Mouse (Mus musculus) midbrain, embryonic 15.5 days (tissue): ENCODE measurements around the gene Srrm4. TPM values are rescaled to one million over a fixed set of nuclear protein-coding genes. Genes with fewer than 3 reads are reported as not detected.

ENCODE experiments used
- ATAC-seq: fragments of 200-750 bp; cut with Nextera tagmentation; replicated peaks from 2 replicates; pipeline ENCODE4 v1.8.0; 2017; ENCODE audit warnings: moderate TSS enrichment
- H3K27ac ChIP-seq: fragments of 300-500 bp; sonication (generic); 2 replicates; pipeline ENCODE4 v1.5.1; 2015; ENCODE audit warnings: mild to moderate bottlenecking, inconsistent platforms
- H3K27me3 ChIP-seq: fragments of 300-500 bp; sonication (generic); replicated peaks from 2 replicates; pipeline ENCODE4 v1.6.1; 2015; ENCODE audit warnings: inconsistent platforms
- H3K36me3 ChIP-seq: fragments of 300-500 bp; sonication (generic); replicated peaks from 2 replicates; pipeline ENCODE4 v1.6.1; 2015; ENCODE audit warnings: inconsistent platforms
- H3K4me1 ChIP-seq: fragments of 300-500 bp; sonication (generic); 2 replicates; pipeline ENCODE4 v1.6.1; 2015; ENCODE audit warnings: inconsistent platforms
- H3K4me2 ChIP-seq: fragments of 300-500 bp; sonication (generic); 2 replicates; pipeline ENCODE4 v1.6.1; 2015; ENCODE audit warnings: inconsistent platforms, mild to moderate bottlenecking, moderate library complexity
- H3K4me3 ChIP-seq: fragments of 300-500 bp; sonication (generic); 2 replicates; pipeline ENCODE4 v1.5.1; 2015; ENCODE audit warnings: mild to moderate bottlenecking, inconsistent platforms
- H3K9ac ChIP-seq: fragments of 300-500 bp; sonication (generic); 2 replicates; pipeline ENCODE4 v1.6.1; 2015; ENCODE audit warnings: mild to moderate bottlenecking, inconsistent platforms
- H3K9me3 ChIP-seq: fragments of 300-500 bp; sonication (generic); 2 replicates; pipeline ENCODE4 v1.6.1; 2016; ENCODE audit warnings: inconsistent platforms
- WGBS: fragments of 180-500 bp; shearing (Covaris S2); methylation state at CpG from one replicate; pipeline ENCODE4 v1.1.7; 2015; ENCODE audit warnings: mixed read lengths; 5-methylcytosine and 5-hydroxymethylcytosine counted together
- polyA plus RNA-seq: library from polyadenylated mRNA; unstranded; fragments of >200 nt; fragmentation: Nextera tagmentation; extraction: Ambion mirVana; gene quantifications from 2 replicates; pipeline ENCODE4 v1.2.1, GENCODE M21; 2015

The Srrm4 gene
- 19.3 and 20.0 TPM in 2 replicates for polyA plus RNA-seq

DNA sequence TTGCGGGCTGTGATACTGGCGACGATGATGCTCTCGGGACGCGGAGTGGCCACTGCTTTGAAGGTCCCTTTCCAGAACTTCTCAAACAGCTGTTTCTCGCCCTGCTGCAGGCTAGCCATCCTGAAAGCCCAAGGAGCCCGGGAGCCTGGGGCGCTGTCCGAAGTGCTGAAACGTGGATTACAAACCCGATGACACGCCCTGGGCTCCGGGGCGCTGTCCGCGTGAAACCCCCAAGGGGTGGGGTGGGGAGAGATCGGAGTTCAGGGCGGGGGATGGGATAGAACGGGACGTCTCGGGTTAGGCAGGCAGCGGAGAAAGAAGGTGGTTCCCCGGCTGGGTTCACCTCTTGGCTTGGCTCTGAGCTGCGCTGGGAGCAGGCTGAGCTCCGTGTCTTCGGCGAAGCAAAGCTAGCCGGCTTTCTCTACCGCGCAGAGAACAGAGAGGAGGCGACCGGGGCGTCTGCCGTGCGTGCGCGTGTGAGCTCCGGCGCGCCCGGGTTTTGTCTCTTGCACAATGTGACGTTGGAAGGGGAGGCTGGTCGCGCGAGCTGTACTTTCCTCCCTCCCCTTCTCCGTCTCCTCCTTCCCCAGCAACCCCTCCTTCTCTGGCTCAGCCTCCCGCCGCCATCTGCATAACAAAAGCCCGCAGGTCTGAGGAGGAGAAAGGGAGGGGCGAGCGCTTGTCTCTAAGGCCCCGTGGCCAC is at the start of gene Srrm4:
Gene Srrm4 (minus strand): TSS at position 472 of the 703 bp plus-strand sequence.
- H3K4me1 ChIP-seq: peaks cover 34% of the 10 kb centered on the region
- peak; percentile 90 for ATAC-seq
- no peaks in the 10 kb centered on the region for H3K27me3 ChIP-seq
- peak within 1 kb of the TSS; percentile 87 for H3K4me3 ChIP-seq
- H3K9me3 ChIP-seq: no peaks in the 10 kb centered on the region
- no peaks in the 10 kb centered on the region for H3K36me3 ChIP-seq
- peak within 1 kb of the TSS; percentile 79 for H3K9ac ChIP-seq
- H3K27ac ChIP-seq: peak within 1 kb of the TSS; percentile 95
- peak within 1 kb of the TSS; percentile 91 for H3K4me2 ChIP-seq
- 0% methylated on average over 53 of the region's 53 CpGs for WGBS

DNA sequence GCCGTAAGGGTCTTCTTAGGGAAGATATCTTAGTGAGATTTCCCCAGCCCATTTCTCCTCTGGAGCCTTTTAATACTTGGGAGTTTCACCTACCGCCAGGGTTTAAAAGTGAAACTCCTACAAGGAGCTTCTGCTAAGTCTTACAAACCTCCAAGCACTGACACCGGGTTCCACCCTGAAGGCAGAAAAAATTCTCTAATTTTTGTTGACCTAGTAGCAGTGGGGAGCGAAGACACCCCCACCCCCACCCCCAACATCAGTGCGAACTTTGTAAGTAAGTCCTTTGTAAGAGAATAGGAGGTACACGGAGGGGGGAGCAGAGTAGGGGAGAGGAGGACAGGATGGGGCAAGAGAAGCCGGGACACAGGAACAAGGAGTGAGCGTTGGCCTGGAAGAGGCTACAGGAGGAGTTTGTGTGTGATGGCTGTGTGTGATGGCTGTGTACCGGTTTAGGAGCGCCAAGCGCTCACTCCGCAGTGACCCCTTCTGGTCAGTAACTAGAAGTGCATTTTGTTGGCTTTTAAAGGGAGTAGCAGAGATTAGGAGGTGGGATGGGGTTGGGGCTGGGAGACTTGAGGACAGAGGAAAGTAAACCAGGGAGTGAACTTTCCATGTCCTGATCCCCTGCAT is 1.3 kb upstream of the Srrm4 start:
- H3K36me3 ChIP-seq: no peaks in the 10 kb centered on the region
- WGBS: under 1% methylated on average over 12 of the region's 12 CpGs
- no peaks in the 10 kb centered on the region for H3K27me3 ChIP-seq
- peak overlapping the region; percentile 87 for H3K4me3 ChIP-seq
- peak overlapping the region; percentile 95 for H3K27ac ChIP-seq
- no peaks in the 10 kb centered on the region for H3K9me3 ChIP-seq
- peaks cover 21% of the 10 kb centered on the region for H3K4me1 ChIP-seq
- H3K9ac ChIP-seq: 0 out of 2 replicates have a peak overlapping the region, but pooled peaks have one; percentile 79
- peak overlapping the region; percentile 91 for H3K4me2 ChIP-seq
- no peak; the same call in 1 of the 2 replicates for ATAC-seq

DNA sequence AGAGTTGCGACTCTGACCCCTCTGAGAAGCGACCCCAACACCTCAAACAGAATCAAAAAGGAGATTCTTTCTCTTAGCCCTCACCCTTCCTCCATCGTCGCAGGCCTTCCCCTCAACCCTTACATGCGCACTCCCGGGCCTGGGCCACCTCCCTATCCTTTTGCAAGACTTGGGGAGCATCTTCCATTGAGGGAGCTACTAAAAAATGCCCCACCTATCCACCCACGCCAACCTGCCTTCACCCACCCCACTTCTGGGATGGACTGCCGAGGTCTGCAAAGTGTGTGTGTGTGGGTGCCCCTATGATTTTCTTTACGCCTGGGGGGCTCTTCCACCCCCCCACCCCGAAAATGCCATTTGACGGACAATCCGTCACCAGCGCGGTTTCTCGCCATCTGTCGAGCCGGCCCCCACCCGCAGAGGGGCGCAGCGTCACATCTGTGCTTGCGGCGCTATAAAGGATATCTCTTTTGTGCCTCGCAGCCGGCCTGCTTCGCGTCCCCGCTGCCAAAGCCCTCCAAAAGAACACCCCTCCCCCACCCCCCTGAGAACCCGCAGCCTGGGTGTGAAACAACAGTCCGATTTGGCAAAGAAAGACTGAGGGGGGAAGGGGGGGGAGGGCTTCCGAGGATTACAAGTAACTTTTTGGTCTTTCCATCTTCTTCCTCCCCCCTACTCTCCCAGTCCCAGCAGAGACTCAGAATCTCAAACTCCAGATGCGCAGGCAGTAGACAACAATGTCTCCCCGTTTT is 608 bp upstream of the Srrm4 start:
- WGBS: under 1% methylated on average over 32 of the region's 32 CpGs
- H3K4me1 ChIP-seq: peaks cover 26% of the 10 kb centered on the region
- H3K9ac ChIP-seq: peak overlapping the region; percentile 79
- peak overlapping the region; percentile 91 for H3K4me2 ChIP-seq
- no peaks in the 10 kb centered on the region for H3K36me3 ChIP-seq
- H3K27me3 ChIP-seq: no peaks in the 10 kb centered on the region
- H3K4me3 ChIP-seq: peak overlapping the region; percentile 87
- no peaks in the 10 kb centered on the region for H3K9me3 ChIP-seq
- H3K27ac ChIP-seq: peak overlapping the region; percentile 95
- ATAC-seq: peak; percentile 61

DNA sequence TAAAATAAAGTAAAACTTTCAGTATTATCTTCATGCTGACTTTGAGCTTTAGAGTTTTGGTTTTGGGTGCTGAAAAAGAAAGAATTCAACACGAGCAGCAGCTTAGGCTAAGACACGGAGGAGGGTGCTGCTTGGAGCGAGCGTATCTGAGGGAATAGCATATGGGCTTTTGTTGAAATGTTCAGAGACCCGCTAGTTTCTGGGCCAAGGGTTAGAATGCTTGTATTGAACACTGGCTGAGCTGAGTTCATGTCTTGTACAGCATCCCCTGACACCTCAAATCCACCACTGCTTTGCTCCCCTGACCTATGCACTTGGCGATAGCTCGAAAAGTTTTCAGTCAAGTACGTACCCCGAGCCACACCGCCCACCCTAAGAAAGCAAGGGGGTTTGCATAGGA is 919 bp downstream of the Srrm4 start:
- Histone ChIP-seq H3K27me3 (no peaks in the 10 kb centered on the region), H3K27ac (peak overlapping the region; percentile 95), H3K36me3 (no peaks in the 10 kb centered on the region), H3K9ac (peak overlapping the region; percentile 79), H3K4me3 (peak overlapping the region; percentile 87), H3K9me3 (no peaks in the 10 kb centered on the region), H3K4me2 (peak overlapping the region; percentile 91), H3K4me1 (peaks cover 42% of the 10 kb centered on the region)
- WGBS: under 1% methylated on average over 10 of the region's 10 CpGs
- no peak for ATAC-seq

DNA sequence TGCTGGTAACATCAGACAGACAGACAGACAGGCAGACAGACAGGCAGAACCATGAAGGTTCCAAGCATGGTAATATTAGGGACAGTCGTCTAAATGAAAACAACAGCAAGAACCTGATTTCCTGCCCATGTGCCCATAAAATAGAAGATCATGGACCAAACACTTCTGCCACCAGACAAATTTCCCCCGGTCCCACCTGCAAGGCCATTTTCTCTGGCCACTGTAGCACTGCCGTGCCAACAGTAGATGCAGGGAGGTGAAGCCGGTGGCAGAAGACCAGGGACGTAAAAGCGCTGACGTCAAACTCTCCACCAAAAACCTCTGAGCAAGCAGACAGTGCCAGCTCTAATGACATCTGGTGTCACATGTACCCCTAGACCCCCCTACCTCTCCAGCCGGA is 2.0 kb downstream of the Srrm4 start:
- H3K9me3 ChIP-seq: no peaks in the 10 kb centered on the region
- no peaks in the 10 kb centered on the region for H3K36me3 ChIP-seq
- H3K4me1 ChIP-seq: peaks cover 52% of the 10 kb centered on the region
- no peak for ATAC-seq
- H3K9ac ChIP-seq: peak overlapping the region; percentile 79
- WGBS: 30% methylated on average over 8 of the region's 8 CpGs
- H3K27ac ChIP-seq: no peak overlapping the region
- no peaks in the 10 kb centered on the region for H3K27me3 ChIP-seq
- H3K4me2 ChIP-seq: peak overlapping the region; percentile 91
- peak overlapping the region; percentile 87 for H3K4me3 ChIP-seq

DNA sequence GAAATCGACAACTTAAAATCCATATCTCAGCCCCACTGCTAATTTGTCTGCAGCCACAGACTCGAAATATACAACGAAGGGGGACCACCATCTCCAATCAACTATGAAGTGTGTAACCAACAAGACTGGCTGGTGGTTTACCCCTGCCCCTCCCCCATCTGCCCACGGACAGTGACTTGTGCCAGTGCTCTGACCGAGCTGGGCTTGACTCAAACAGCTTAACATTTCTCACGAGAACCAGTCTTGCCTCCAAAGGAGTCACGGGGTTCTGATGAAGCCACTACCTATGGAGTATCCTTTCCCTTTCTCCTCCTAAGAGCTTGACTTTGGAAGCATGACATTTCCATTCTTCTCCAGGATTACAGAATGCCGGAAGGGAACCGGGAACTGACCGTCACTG is 2.8 kb downstream of the Srrm4 start:
- 24% methylated on average over 10 of the region's 10 CpGs for WGBS
- Histone ChIP-seq H3K36me3 (no peaks in the 10 kb centered on the region), H3K9ac (peak overlapping the region; percentile 79), H3K4me3 (peak overlapping the region; percentile 87), H3K4me1 (peaks cover 60% of the 10 kb centered on the region), H3K9me3 (no peaks in the 10 kb centered on the region), H3K27ac (peak overlapping the region; percentile 23; the same call in 1 of the 2 replicates), H3K4me2 (peak overlapping the region; percentile 91), H3K27me3 (no peaks in the 10 kb centered on the region)
- no peak for ATAC-seq

DNA sequence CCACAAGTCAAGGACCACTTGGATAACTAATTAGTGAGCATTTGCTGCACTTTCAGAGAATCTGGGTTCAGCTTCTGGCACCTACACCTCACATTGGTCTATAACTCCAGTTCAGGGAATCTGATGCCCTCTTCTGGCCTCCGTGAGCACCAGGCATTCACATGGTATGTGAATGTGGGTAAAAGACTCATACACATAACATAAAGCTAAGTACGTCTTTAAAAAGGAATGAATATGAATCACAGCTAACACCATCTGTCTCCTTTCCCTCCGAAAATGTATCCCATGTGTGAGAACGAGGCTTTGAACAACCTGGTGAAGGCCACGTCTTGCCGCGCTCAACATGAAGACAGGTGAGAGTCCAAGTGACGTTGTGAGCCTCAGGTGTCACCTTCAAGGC is 12.1 kb downstream of the Srrm4 start:
- no peak overlapping the region for H3K9ac ChIP-seq
- ATAC-seq: no peak
- H3K27ac ChIP-seq: no peak overlapping the region
- no peak overlapping the region for H3K4me3 ChIP-seq
- no peak overlapping the region for H3K4me2 ChIP-seq
- peaks cover 15% of the 10 kb centered on the region for H3K4me1 ChIP-seq
- no peaks in the 10 kb centered on the region for H3K9me3 ChIP-seq
- WGBS: 86% methylated on average over 8 of the region's 8 CpGs
- H3K27me3 ChIP-seq: no peaks in the 10 kb centered on the region
- H3K36me3 ChIP-seq: no peaks in the 10 kb centered on the region; the same call in 1 of the 2 replicates

DNA sequence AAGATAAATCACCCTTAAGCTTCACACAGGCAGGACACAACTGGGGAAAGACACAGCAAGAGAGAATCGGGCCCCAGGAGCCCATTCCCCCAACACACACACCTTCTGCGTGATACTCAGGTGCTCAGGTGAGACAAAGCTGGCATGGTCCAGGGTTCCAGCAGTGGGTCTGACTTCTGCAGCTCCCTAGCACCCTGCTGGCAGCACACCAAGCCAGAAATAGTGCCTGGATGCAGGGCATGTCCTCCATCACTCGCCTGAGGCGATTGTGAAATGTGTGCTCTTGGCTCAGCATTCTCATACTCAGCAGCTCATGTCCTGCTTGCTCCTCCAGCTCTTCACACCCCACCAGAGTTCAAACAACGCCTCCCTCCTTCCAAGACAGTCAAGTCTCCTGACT is 14.5 kb downstream of the Srrm4 start:
- Histone ChIP-seq H3K27ac (no peak overlapping the region), H3K4me1 (peaks cover 19% of the 10 kb centered on the region), H3K4me3 (no peak overlapping the region), H3K27me3 (no peaks in the 10 kb centered on the region), H3K9ac (no peak overlapping the region), H3K36me3 (no peaks in the 10 kb centered on the region; the same call in 1 of the 2 replicates), H3K4me2 (no peak overlapping the region), H3K9me3 (no peaks in the 10 kb centered on the region)
- 89% methylated on average over 5 of the region's 5 CpGs for WGBS
- no peak for ATAC-seq

DNA sequence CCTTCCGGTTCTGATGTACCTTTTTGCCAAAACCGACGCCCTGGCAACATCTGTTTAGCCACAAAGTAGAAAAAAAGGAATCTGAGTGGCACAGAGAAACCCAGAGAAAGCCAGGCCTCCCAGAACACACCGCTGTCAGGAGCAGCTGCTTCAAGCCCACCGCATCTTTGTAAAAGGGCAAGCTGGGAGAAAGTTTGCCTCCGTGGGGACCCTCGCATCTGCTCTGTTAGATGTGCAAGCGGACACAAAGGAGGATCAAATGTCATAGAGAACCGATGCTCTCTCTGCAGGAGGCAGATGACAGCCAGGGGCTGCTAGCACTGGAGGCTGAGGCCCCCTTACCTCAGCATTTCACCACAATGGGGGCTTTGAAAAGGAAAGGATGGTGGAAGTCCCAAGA is 18.3 kb downstream of the Srrm4 start:
- Histone ChIP-seq H3K4me1 (peaks cover 31% of the 10 kb centered on the region), H3K27ac (no peak overlapping the region), H3K4me2 (no peak overlapping the region), H3K9me3 (no peaks in the 10 kb centered on the region), H3K36me3 (no peaks in the 10 kb centered on the region; the same call in 1 of the 2 replicates), H3K27me3 (no peaks in the 10 kb centered on the region), H3K4me3 (no peak overlapping the region), H3K9ac (no peak overlapping the region)
- WGBS: 15% methylated on average over 9 of the region's 9 CpGs
- ATAC-seq: no peak

DNA sequence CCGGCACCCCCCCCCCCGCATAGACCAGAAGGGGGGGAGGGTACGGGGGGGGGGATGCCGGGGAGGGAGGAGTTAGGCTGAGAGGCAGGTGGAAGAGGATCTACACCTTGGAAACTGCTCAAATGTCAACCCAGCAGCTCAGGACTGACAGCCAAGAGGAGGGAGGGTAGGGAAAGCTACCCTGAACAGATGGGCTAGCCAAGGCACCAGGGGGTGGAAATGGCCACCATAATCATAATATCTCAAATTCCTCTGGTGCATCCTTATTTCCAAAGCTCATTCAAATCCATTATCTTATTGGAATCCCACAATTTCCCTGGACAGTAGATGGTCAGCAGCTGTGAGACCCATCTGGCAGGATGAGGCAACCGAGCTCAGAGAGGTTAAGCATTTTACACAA is 19.7 kb downstream of the Srrm4 start:
- no peak overlapping the region for H3K9ac ChIP-seq
- H3K36me3 ChIP-seq: no peaks in the 10 kb centered on the region
- H3K27me3 ChIP-seq: no peaks in the 10 kb centered on the region
- H3K4me3 ChIP-seq: no peak overlapping the region
- no peak for ATAC-seq
- H3K4me2 ChIP-seq: no peak overlapping the region
- H3K27ac ChIP-seq: no peak overlapping the region; the same call in 1 of the 2 replicates
- 41% methylated on average over 2 of the region's 5 CpGs for WGBS
- peaks cover 31% of the 10 kb centered on the region for H3K4me1 ChIP-seq
- H3K9me3 ChIP-seq: no peaks in the 10 kb centered on the region

DNA sequence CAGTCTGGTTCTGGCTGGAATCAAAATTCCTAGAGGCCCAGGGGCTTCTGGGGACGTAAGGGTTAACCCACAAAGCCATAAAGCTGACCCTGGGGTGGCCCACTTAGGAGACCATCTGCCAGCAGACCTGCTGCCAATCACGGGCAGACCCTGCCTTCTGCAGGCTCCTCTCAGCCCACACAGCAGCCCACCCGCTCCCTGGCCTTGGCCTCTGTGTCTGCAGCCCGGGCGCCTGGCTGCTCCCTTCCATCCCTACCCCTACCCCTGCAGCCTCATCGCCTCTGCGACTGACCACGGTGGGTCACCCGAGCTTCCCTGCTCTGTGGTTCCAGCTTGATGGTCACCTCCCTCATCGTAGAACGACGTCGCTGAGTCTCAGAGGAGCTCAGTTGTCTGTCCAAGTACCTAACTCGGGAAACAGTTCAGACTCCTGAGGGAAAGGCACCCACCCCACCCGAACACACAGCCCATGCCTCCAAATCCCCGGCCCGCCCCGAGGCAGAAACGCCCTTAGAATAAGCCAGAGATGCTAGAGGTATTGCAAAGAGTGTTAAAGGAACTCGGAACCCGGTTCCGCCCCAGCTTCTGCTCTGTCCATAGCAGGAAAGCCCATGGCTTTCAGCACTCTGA is 20.3 kb downstream of the Srrm4 start:
- Histone ChIP-seq H3K9ac (no peak overlapping the region), H3K27ac (peak overlapping the region; percentile 35; the same call in 1 of the 2 replicates), H3K27me3 (no peaks in the 10 kb centered on the region), H3K4me2 (no peak overlapping the region), H3K36me3 (no peaks in the 10 kb centered on the region), H3K4me1 (peaks cover 37% of the 10 kb centered on the region), H3K9me3 (no peaks in the 10 kb centered on the region), H3K4me3 (no peak overlapping the region)
- ATAC-seq: 0 out of 2 replicates have a peak, but pooled peaks have one; percentile 40
- 18% methylated on average over 22 of the region's 22 CpGs for WGBS

DNA sequence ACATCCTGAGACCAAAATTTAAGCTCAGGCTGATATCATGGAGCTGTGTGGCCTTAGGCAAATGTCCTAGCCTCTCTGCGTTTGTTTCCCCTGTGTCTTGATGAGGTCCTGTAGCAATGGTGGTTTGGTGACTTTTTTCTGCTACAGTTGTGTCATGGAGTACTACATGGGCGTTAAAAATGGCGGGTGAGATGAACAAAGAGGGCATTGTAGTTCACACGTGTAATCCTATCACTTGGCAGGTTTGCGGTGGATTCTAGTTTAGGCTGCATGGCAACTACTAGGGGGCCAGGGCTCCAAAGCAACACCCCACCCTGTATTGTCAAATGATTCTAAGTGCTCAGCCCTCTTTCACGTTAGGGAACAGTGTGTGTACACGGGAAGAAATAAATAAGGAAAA is 21.1 kb downstream of the Srrm4 start:
- H3K4me1 ChIP-seq: peaks cover 40% of the 10 kb centered on the region
- no peak overlapping the region for H3K27ac ChIP-seq

More for the DNA sequence above, 21.1 kb downstream of the Srrm4 start:
- WGBS: 48% methylated on average over 7 of the region's 7 CpGs
- H3K9ac ChIP-seq: no peak overlapping the region
- H3K27me3 ChIP-seq: no peaks in the 10 kb centered on the region
- H3K4me3 ChIP-seq: no peak overlapping the region
- no peaks in the 10 kb centered on the region for H3K9me3 ChIP-seq
- no peak for ATAC-seq
- no peak overlapping the region for H3K4me2 ChIP-seq
- H3K36me3 ChIP-seq: no peaks in the 10 kb centered on the region
